Comparison of ENCODE assay signal across 17 mouse cellular contexts in the genomic region with DNA sequence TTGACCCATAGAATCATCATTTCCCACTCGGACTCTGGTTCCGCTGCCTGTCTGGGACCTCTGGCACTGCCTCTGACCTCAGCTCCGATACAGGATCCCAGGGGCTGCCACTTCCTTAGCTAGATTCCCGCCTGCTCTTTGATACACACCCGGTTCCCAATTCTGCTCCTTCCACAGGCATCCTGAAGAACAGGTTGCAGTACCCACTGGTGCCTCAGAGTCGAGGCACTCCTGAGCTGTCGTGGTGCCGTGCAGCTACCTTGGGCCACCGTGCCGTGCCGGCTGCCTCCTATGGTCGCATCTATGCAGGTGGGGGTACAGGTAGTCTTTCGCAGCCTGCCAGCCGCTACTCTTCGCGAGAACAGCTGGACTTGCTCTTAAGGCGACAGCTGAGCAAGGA.
"Had no signal": no experiment of that assay in that cellular context is flagged by ENCODE, and none has a peak within 500 bp of the region (broad histone marks: within the 10 kb centered on the region; RNA-seq: fewer than 3 reads in every experiment).

No protein-coding gene starts in this region.

- H3K27ac ChIP-seq: lung, embryonic 15.5 days; macrophage; midbrain, embryonic 13.5 days; midbrain, embryonic 15.5 days; neural tube, embryonic 13.5 days; stomach, embryonic 15.5 days; stomach, postnatal 0 days had no signal

- H3K9ac ChIP-seq: lung, embryonic 15.5 days; midbrain, embryonic 13.5 days; midbrain, embryonic 15.5 days; neural tube, embryonic 13.5 days; stomach, embryonic 15.5 days had no signal

- H3K9me3 ChIP-seq: lung, embryonic 15.5 days; megakaryocyte, embryonic 14.5 days; midbrain, embryonic 13.5 days; midbrain, embryonic 15.5 days; neural tube, embryonic 13.5 days; stomach, embryonic 15.5 days had no signal

- DNase-seq: lung, adult 2 months; lung, postnatal 14 days; lung, postnatal 36 days; right cerebral cortex, postnatal 14 days; thymus, adult 2 months; thymus, postnatal 25 days; thymus, postnatal 4 days had no signal

- H3K4me3 ChIP-seq: lung, embryonic 15.5 days; megakaryocyte, embryonic 14.5 days; midbrain, embryonic 13.5 days; midbrain, embryonic 15.5 days; neural tube, embryonic 13.5 days; stomach, embryonic 15.5 days had no signal

- H3K36me3 ChIP-seq: lung, embryonic 15.5 days; stomach, embryonic 15.5 days had no signal

- ATAC-seq: lung, postnatal 0 days; midbrain, embryonic 13.5 days; midbrain, embryonic 15.5 days had no signal

- H3K4me2 ChIP-seq: lung, embryonic 15.5 days; midbrain, embryonic 11.5 days; midbrain, embryonic 13.5 days; midbrain, embryonic 15.5 days; neural tube, embryonic 13.5 days; stomach, embryonic 15.5 days had no signal

- H3K27me3 ChIP-seq: midbrain, embryonic 13.5 days; midbrain, embryonic 15.5 days; neural tube, embryonic 13.5 days; stomach, embryonic 15.5 days had no signal
